Mouse (Mus musculus): ENCODE measurements around the gene Mff. TPM values are rescaled to one million over a fixed set of nuclear protein-coding genes. Genes with fewer than 3 reads are reported as not detected.

Mff gene
- total RNA-seq, 2 experiments from 2014 or later = 257 to 259 TPM

- intact Hi-C loops (cut with DNase I) = no loop called here
- no peak for DNase-seq
Measured at GRCm38 (mm10) chr1:82771022-82771586, 46.4 kb downstream of the Mff start, which contains the start of gene Gm47791. TSS of gene Gm47791 (minus strand) at chr1:82771243.

- intact Hi-C loops (cut with DNase I) = no loop called here
- DNase-seq = no peak
Measured at GRCm38 (mm10) chr1:82772428-82772827, 47.7 kb downstream of the Mff start.

GRCm38 (mm10) chr1:82773208-82773607 is 48.5 kb downstream of the Mff start:
- no peak for DNase-seq
- intact Hi-C loops (cut with DNase I) = no loop called here

DNA sequence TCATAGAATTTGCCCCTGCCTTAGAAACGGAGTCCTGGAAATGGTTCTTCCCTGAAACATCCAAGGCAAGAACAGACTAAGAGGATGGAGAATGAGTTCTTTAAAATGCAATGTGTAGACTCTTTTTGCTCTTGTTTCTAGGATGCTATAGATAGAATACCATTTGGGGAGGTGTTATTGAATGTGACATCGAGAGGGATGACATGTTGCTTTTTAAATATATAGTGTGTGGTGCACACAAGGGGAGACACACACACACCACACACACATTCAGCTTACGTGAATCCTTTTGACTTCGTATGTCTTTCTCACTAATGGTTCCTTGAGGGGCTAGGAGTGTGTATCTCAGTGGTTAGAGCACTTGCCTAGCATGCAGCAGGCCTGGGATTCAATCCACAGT is 50.6 kb downstream of the Mff start:
- intact Hi-C loops (cut with DNase I) = no loop called here
- no peak for DNase-seq

DNA sequence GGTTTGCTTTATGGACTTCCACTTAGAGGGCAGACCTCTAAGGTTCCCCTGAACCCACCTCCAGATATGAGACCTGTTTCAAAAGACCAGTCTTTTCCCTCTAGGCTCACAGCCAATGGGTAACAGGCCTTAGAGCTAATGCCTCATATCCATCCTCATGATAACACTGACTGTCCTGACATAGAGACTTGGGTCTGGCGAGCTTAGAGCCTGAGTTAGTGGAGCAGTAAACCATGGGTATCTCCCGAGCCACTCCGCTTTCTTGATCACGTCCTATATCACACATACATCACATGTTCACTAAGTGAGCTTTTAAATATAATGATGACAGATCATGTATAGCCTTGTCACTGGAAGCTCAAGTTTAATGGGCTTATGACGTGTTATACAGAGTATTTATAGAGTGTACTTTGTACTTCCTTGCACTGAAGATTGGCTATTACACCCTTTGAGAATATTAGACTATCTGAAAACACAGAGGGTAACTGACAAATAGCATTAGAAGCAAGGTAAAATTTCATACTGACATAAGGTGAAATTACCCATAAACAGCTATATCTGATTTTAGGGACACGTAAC is 54.8 kb downstream of the Mff start:
- DNase-seq = no peak
- intact Hi-C loops (cut with DNase I) = no loop called here

- intact Hi-C loops (cut with DNase I) = no loop called here
- no peak for DNase-seq
Measured at GRCm38 (mm10) chr1:82783559-82783958, 58.9 kb downstream of the Mff start.

DNA sequence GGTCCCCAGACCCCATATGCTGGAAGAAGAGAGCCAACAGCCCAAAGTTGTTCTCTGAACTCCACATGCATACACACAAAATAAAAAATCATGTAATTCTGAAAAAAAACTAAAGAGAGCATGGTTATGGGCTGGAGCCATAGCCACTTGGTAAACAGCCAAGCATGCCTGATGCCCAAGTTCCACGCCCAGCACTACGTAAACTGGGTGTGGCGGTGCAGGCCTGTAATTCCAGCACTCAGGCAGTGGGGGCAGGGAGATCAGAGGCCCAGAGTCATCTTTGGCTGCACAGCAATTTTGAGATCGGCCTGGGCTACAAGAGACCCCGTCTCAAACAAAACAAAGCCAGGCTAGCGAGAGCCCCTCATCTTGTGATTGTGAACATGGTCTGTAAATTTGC is 60.9 kb downstream of the Mff start:
- no peak for DNase-seq

DNA sequence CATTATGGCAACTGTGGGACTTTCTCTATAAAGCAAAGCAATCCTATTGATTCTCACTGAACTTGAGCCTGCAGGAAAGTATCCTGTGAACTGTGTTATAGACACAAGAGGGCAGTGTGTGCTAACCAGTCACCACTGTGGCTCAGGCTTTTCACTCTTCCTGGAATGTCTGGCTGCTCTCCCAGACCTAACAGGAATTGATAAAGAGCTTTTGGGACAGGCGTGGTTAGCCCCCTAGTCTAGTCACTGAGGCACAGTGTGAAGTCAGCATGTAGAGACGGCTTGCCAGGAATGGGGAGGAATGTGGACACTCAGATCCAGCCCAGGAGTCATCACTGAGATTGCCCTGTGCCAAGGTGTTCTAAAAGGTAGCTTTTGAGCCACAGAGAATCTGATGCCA is 62.7 kb downstream of the Mff start:
- intact Hi-C loops (cut with DNase I) = loop anchor here (5.0 kb wide), 3 partner anchors 200 to 930 kb away; no protein-coding TSS in a partner anchor

More for the DNA sequence above, 60.9 kb downstream of the Mff start:
- intact Hi-C loops (cut with DNase I) = loop anchor here (5.0 kb wide), 3 partner anchors 202 to 932 kb away; no protein-coding TSS in a partner anchor

DNA sequence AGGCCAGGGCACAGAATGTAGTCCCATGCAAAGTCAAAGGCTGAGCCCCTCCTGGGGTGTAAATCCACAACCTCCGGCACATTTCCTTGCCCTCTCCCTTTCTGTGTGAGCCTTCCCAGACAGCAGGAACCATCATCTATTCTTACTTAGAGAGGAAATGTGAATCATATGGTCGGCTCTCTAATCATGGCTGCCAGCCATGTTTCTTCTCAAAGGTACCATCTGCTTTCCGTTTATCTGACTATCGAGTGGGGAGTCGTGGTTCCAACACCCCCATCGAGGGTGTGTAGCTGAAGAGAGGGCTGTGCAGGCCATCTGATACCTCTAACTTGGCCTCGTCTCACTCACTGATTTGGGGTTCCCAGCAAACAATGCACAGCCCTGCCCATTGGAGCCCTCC is 63.4 kb downstream of the Mff start:
- intact Hi-C loops (cut with DNase I) = loop anchor here (5.0 kb wide), 3 partner anchors 199 to 929 kb away; no protein-coding TSS in a partner anchor
- no peak for DNase-seq

More for the DNA sequence above, 62.7 kb downstream of the Mff start:
- peak; percentile 64 for DNase-seq

DNA sequence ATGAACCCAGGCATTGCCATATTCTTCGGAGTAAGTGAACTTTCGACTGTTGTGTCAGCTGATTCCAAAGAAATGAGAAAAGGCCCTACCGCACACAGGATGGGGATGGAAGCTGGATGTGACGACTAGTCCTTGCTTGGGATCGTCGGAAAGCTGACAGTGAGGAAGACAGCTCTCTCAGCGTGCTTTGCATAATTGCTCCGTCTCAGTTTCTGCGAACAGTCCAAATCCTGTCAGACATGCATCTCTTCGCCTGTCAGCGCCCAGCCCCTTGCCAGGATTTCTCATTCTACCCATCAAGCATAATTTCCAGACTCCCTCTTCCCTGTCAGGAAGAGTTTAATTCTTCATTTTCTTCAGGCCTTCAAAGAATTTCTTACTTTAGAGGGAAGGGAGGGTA is 66.4 kb downstream of the Mff start:
- DNase-seq = peak; percentile 31
- intact Hi-C loops (cut with DNase I) = no loop called here

GRCm38 (mm10) chr1:82792238-82792637 is 67.5 kb downstream of the Mff start:
- intact Hi-C loops (cut with DNase I) = no loop called here
- DNase-seq = no peak

GRCm38 (mm10) chr1:82793110-82793509 is 68.4 kb downstream of the Mff start:
- no peak for DNase-seq
- intact Hi-C loops (cut with DNase I) = no loop called here

DNA sequence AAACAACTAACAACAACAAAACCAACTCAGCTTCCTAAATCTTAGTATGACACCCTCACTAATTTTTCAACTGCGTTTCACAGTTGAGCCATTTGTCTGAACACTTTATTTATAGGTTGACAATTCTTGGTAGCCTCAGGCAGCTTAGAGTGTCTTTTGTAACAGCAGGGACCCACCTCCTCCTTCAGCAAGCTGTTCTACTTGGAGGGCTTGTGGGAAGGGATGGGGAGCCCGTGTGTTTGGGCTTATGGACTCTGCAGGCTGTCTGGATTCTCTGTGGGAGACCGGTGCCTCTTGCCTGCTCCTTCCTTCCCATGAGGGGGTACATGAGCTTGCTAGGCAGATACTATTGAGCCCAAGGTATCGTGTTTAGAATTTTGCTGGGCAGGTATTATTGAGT is 69.3 kb downstream of the Mff start:
- intact Hi-C loops (cut with DNase I) = no loop called here
- DNase-seq = no peak

DNA sequence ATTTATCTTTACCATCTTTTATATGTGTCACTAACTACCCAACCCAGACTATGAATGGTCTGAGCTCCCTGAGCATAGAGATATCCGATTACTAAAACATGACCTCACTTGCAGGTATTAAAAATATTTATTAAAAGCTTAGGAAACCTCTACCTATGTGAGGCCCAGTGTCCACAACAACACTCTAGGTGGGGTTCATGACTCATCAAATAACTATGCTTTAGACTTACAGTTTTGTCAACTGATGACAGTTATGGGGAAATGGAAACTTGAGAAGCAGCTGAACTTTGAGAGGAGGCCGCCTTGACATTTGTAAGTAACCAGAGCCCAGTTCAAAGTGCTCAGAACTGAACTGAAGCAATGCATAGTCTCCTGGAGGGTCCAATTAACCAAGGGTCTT is 70.5 kb downstream of the Mff start:
- DNase-seq = no peak
- intact Hi-C loops (cut with DNase I) = loop anchor here (5.0 kb wide), 1 partner anchor 182 kb away; no protein-coding TSS in a partner anchor

GRCm38 (mm10) chr1:82795702-82796443 is 71.2 kb downstream of the Mff start:
- DNase-seq = no peak
- intact Hi-C loops (cut with DNase I) = loop anchor here (5.0 kb wide), 1 partner anchor 181 kb away; no protein-coding TSS in a partner anchor

GRCm38 (mm10) chr1:82797088-82797487 is 72.4 kb downstream of the Mff start:
- DNase-seq = no peak
- intact Hi-C loops (cut with DNase I) = loop anchor here (5.0 kb wide), 1 partner anchor 180 kb away; no protein-coding TSS in a partner anchor

- DNase-seq = no peak
- intact Hi-C loops (cut with DNase I) = loop anchor here (5.0 kb wide), 1 partner anchor 179 kb away; no protein-coding TSS in a partner anchor
Measured at GRCm38 (mm10) chr1:82798304-82798703, 73.6 kb downstream of the Mff start.

DNA sequence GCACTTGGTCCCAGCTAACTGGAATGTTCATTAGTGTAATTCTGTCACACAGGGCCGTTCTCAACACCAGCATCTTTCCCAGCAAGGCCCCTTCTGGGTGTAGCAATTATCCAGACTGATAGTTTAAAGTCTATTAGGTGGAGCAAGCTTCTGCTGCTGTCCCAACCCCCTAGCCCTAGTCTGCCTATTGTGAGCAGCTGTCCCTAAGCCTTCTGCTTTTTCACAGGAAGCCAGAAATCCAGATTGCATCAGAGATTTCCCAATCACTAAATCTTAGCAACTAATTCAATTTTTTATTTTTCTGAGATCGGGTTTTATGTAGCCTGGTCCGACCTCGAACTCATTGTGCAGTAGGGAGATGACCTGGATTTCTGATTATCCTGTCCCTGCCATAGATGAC is 74.2 kb downstream of the Mff start:
- DNase-seq = no peak
- intact Hi-C loops (cut with DNase I) = loop anchor here (5.0 kb wide), 1 partner anchor 178 kb away; no protein-coding TSS in a partner anchor

- DNase-seq = no peak
- intact Hi-C loops (cut with DNase I) = loop anchor here (5.0 kb wide), 1 partner anchor 36 kb away; the partner anchor contains the start of gene Agfg1
Measured at GRCm38 (mm10) chr1:82801105-82801783, 76.6 kb downstream of the Mff start.
